Mouse (Mus musculus): ENCODE measurements around the gene Pou6f1.
"Not testable (repeated sequence)": the region's sequence is repeated elsewhere in the genome, so short reads cannot be mapped to it uniquely, and the experiment has no call there.

Gene Pou6f1

DNA sequence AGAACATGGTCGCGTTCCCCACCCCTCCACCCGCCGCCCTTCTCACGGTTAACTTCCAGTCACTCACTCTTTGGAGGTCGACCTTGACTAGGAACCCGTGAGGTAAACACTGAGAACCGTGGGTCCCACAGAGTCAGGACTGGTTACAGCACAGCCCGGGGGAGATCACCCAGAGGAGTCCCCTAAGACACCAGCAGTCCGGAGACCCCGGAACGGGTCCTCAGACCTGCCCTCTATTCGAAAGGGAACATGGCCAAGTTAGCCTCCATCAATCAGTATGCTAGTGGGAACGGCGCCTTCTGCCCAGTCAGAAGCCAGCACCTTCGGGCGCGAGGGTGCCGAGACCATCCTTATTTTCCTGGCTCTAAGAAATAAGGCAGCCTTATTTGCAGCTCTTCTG lies 16.4 kb upstream of the Pou6f1 start:
- no peak for DNase-seq

DNA sequence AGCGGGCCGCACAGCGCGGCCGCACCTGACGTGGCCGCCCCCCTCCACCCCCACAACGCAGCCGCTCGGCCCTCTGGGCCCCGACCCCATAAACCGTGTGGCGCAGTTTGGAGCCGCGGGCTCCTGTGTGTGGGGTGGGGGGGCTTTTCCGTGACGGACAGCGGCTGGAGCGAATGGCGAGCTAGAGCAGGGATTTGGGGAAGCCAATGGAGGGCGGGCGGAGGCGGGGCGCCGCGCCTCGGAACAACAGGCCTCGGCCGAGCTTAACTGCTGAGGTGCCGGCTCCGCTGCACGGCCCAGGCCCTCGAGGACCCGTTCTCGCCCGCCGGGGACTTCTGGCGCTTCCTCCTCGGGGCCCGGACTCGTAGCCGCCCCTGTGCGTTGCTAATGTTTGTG lies 16.0 kb upstream of the Pou6f1 start:
- peak; percentile 87 to 89 for DNase-seq

DNA sequence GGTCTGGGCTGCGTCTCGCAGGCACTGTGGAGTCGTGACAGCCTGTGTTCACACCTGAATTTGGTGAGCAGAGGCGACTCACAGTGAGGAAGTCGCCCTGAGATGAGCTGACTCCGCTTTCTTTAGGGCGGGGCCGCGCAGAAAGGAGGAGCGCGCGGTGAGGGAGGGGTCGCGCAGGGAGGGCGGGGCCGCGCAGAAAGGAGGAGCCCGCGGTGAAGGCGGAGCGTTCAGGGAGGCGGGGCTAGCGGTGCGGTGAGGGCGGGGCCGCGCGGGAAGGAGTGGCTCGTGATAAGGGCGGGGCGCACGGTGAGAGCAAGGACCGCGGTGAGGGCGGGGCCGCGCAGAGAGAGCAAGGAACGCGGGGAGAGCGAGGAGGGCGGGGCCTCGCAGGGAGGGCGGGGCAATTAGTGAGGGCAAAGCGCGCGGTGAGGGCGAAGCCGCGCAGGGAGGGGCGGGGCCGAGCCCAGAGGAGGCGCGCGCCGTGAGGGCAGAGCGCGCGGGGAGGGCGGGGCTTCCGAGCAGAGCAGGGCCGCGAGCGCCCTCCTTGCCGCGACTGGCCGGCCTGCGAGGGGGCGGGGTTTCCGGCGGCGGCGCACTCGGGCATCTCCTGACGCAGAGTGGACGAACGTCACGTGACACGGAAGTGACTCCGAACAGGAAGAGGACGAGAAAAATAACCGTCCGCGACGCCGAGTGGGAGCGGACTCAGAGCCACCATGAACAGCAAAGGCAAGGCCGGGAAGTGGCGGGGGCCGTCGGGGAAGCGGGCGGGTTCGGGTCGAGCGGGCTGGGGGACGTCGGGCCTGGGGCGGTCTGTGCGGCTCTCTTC lies 15.4 kb upstream of the Pou6f1 start, which contains the start of gene Dazap2:
Gene Dazap2 (plus strand): TSS at position 354 of the 829 bp plus-strand sequence.
- DNase-seq, result peak; percentile 97 to 98

DNA sequence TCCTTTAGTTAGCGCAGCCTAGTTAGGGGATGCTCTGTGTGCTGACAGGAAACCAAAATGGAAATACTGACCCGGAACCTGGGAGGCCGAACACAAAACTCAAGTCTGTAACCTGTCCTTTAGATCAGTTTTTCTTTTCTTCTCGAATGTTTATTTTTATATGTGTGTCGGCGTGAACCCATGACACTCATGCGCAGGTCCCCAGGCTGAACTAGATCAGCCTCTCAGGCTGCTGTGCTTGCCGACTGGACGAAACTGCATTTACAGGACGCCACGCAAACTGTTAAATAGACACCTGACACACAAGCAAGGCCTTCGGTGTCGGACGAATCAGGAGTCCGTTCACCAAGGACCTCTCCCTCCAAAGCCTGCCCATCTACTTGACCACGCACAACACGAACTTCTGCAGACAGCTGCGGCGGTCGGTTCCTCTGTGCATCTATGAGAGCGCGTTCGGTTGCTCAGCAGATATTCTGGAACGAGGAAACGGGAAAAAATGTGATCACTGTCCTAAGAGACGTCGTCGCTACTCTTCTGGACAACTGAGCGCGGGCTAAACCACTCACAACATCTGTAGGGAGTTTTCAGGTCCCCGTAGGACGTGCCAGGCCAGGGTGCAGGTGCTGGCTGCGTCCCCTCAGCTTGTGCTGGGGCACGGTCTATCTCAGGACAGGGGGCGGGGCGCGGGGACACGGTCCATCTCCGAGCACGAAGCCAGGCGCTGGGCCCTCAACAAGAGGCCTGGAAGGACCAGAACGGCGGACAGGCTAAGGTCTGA lies 14.6 kb upstream of the Pou6f1 start:
- DNase-seq, result no peak

DNA sequence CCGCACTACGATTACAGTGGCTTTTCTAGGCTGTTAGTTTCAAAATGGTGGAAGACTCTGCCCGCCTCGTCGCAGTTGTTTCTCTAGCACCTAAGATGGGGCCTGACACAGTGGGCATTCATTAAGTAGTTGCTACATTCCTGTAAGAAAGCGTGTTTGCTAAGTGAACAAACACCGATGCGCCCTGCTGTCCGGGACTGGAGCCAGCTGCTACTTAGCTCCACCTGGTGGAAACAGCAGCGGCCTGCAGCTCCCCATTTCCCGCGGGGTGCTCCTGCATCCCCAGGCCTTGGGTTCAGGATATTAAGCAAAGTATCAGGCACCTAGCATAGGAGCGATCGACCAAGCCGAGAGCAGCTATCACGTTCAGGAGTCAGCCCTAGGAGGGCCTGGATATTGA lies 13.8 kb upstream of the Pou6f1 start:
- DNase-seq, result peak; percentile 83 to 87

DNA sequence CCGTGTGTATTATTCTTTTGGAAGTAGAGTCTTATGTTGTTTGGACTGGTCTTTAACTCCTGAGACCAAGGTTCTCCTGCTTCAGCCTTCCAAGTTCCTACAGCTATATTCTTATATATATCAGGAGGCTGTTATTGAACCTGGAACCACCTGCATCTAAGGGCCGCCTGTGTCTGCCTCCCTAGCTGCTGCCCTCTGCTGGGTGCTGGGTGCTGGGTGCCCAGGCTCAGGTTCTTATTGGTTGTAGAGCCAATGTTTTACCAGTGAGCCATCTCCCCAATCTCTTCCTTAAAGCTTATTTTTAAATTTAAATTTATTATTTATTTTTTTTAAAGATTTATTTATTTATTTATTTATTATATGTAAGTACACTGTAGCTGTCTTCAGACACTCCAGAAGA lies 12.6 kb upstream of the Pou6f1 start:
- no peak for DNase-seq

DNA sequence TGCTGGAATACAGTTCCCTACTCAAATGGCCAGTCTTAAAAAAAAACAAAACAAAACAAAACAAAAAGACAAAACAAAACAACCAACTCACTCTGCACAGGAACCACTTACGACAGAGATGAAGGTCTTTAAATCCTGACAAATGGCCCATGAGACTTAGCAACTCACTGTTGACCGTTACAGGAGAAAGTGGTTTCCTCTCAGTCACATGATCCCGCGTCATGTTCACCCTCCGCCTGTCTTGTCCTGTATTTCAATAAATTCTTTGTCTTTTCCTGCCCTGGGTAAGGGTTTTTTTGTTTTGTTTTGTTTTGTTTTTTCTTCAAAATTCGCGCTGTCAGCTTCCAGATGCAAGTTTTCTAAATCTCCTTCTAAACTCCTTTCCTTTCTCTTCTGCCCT lies 12.2 kb upstream of the Pou6f1 start:
- no peak for DNase-seq

DNA sequence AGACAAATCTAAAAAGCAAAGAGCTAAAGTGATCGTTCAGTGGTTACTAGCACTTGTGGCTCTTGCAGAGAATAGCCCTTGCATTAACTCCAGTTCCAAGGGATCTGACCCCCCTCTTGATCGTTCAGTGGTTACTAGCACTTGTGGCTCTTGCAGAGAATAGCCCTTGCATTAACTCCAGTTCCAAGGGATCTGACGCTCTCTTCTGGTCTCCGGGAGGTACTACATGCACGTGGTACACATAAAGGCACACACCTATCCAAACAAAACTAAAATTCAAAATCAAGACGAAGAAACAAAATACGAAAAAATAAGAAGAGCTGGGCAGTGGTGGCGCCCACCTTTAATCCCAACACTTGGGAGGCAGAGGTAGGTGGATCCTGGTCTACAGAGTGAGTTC lies 6.9 kb upstream of the Pou6f1 start:
- DNase-seq, result not testable (repeated sequence)

DNA sequence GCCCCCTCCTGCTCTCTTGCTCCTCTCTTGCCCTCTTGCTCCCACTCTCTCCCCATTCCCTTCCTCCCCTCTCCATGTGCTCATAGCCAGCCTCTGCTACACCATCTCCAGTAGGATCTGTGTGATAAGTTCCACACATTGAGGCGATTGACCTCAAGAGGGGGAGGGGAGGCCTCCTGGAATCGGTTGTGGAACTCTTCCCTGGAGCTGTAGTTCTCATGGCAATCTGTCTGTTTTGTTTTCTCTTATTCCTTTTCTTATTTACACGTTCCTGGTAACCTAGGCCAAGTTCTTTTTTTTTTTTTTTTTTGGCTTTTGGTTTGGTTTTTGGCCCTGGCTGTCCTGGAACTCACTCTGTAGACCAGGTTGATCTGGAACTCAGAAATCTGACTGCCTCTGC lies 1.9 kb upstream of the Pou6f1 start:
- DNase-seq, result no peak

DNA sequence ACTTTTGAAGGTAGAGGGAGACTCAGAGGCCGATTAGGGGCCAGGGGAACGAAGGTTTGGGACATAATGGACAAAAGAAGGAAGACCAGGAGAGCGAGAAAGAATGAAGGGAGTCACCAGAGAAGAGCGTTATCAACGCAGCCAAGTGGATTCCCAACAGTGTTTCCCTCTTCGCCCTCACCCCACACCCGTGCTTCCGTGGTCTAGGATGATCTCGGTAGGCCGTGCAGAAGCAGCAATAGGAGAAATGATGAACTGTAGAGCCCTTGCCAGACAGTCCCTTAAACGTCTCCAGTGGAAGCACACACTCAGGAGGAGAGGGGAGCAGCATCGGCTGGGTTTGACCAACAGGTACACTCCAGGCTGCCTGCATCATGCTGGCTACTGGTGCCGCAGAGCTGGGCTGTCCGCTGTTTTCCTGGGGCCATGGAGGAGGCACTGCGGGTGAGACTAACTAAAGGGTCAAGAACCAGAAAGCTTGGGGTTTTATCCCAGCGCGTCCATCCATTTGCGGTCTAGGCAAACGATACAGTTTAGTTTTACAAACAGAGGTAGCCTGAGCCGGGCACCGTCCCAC lies 1.0 kb upstream of the Pou6f1 start:
- DNase-seq, result no peak

DNA sequence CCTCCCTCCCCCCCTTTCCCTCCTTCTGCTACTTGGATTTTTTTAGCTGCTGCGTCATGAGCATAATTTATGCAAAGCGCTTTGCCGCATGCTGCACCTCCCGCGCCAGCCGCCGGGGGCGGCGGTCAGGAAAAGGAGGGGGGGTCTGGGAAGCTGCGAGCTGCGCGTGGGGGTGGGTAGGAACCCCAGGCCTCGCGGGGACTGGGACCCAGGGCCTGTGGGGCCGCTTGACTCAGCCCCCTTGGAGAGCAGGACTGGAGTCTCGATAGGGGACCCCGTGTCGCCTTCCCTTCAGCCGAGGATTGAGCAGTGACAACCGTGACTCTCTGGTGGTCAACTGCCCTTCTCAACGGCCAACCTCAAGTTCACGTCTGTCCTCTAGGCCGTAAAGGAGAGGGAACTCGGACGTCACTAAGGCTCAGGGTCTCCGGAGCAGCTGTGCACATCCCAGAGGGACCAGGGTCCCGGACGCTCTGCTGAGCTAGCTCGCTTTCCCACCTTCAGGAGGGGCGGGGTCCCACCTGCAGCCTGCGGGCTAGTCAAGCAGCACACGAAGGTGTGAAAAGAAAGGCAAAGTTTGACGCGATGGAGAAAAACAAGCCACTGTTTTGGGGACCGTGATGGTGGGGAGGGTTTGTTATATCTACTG lies 387 bp upstream of the Pou6f1 start:
- DNase-seq, result peak in 1 of 2 experiments; percentile 72

DNA sequence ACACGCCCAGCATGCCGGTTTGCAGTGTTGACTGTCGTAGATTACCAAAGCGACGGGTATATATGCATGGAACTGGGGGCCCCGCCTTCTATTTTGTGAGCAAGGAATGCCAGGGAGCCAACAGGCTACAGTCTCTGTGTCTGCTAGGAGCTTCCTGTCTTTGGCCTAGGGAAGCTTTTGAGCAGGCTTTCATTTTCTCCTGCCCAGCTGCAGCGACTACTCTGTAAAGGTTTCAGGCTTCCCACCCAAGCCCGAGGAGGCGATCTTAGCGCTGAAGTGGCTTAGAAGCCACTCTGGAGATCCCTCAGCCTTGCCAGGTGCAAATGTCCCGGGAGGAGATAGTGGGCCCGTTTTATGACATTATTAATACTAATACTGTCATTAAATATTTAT lies 905 bp downstream of the Pou6f1 start:
- peak; percentile 37 to 42 for DNase-seq

DNA sequence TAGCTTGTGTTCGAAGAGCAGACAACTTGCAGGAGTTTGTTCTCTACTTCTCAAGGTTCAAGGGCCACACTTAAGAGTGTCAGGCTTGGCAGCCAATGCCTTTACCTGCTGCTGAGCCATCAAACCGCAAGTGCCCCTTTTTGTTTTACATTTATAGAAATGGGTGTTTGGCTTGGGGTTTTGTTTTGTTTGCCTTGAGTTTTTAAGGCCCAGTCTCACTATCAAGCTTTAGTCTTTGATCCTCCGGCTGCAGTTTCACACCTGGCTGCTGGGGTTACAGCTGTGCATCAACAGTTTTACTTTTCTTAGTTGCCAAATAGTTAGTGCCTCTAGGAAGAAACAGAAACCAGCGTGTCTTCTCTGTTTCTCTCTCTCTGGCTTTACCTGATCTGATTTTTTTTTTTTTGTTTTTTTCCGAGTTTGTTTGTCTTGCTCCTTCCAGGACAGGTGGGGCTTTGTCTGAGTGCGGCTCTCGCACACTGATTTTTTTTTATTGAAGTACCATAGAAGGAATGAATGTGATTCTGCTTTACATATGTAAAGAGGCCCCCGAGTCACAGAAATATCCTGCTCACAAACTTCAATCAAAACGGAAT lies 1.4 kb downstream of the Pou6f1 start:
- no peak for DNase-seq

DNA sequence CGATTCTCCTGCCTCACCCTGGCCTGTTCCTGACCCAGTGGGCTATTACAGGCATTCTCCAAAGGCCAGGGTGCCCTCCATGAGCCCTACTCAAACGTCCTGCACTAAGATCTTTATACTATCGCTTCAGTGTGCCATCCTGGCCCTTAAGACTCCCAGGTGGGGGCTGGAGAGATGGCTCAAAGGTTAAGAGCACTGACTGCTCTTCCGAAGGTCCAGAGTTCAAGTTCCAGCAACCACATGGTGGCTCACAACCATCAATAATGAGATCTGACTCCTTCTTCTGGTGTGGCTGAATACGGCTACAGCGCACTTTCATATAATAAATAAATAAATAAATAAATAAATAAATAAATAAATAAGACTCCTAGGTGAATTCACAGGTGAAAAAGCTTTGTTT lies 7.0 kb downstream of the Pou6f1 start:
- DNase-seq, result no peak

DNA sequence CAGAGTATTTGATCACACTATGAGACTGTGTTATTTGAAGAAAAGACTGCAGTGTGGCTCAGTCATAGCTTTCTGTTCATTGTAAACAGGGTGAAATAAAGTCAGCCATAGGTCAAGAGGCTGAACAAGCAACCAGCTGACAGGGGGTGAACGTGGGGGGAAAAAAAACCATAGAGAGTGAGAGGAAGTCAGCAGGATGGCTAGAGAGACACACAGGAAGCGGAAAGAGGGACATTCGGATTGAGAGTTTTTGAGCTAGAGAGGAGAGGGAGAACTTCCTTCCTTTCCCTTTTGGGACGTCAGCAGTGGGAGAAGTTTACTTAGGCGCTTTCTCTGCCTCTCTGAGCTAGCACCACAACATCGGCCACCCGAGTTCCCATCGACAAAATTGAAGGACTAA lies 9.3 kb downstream of the Pou6f1 start:
- DNase-seq, result no peak

DNA sequence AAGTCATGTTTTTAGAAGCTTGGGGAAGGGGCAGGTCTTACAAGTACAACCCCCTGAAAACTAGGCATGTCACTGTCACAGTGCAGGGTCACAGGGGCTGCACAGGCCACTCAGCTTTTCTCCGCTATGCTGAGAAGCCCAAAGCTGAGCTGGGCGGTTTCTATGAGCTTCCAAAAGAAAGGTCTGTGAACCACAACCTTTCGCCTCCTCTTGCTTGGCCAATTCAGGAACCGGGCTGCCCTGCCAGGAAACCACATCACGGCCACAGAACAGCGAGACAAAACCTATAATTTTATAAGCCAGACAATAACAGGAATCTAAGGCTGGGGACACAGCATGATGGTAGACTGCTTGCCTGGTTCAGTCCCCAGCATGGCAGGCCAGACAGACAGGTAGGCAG lies 11.5 kb downstream of the Pou6f1 start:
- no peak for DNase-seq

DNA sequence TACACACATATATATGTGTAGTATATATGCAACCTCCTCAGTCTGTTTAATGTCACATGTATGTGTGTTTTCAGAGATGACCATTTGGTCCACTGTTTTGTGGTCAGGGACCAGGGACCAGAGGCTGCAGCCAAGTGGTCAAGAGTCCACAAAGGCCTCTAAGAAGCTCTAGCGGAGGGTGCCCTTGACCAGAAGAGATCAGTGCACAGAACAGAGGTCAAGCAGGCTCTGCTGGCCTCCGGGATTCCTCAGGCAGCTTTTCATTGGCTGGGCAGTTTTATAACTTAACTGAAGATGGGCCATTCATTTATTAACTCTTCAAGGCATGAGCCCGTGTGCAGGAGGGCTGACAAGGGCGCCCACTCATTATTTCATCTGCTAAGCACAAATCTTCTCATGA lies 12.6 kb downstream of the Pou6f1 start:
- DNase-seq, result no peak

DNA sequence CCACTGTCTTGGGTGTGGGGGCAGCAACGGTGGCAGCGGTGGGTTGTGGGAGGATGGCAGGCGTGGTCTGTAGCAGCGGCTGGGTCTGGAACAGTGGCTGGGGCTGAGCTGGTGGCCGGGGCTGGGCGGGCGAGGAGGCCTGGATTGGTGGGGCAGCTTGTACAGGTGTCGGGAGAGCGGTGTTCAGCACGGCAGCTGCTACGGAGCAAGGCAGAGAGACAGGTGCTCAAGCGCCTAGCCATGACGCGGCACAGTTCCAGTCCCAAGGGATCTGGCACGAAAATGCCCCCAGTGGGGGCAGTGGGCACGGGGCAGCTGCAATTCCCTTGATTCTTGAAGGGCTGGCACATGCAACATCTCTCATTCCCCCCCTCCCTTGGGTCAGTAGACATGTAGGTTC lies 13.9 kb downstream of the Pou6f1 start:
- DNase-seq, result no peak

DNA sequence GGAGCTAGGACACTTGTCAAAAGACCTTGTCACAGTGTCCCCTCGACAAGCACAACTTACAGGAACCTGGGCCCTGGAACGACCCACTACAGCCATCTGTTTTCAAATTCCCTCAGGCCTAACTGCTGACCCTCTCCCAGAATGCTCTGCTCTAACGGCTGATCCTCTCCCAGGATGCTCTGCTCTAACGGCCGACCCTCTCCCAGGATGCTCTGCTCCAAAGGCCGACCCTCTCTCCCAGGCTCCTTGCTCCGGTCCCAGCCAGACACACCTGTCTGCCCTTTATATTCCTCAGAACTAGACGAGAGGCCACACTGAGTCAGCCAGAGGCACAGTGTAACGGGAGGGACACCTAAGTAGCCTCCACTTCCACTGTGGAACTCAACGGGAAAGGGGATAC lies 19.7 kb downstream of the Pou6f1 start:
- no peak for DNase-seq

DNA sequence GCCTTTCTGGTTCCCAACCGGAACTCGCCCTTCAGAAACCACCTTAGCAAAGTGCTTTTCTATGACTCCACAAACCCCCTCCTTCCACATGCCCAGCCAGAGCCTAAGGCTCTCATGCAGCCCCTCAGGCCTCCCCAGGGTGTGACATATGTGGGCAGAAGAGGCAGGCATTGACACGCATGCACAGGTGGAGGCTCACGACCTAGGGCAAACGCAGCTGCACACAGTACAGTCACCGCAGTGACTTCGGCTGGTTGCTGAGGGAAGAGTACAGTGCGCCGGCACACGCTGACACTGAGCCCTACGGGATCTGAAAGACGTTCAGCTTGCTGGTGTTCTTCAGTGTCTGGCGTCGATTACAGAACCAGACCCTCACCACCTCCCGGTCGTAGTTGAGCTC lies 21.8 kb downstream of the Pou6f1 start:
- no peak for DNase-seq

DNA sequence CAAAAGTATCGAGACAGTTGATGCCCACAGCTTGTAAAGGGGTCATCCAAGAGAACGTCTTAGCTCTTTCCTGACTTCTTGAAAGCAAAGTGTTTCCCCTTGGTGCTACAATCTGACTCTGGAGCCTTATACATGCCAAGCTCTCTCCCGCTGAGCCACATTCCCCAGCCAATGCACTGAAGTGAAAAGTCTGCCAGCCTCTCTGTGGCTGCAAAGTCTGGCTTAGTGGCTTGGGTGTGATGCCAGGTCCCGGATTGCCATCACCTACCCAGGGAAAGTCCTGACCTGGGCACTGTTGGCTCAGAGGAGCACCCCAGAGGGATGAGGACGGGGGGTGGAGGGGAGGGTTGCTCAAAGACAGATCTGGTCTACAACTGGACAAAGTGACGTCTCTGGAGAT lies 23.0 kb downstream of the Pou6f1 start:
- no peak for DNase-seq

DNA sequence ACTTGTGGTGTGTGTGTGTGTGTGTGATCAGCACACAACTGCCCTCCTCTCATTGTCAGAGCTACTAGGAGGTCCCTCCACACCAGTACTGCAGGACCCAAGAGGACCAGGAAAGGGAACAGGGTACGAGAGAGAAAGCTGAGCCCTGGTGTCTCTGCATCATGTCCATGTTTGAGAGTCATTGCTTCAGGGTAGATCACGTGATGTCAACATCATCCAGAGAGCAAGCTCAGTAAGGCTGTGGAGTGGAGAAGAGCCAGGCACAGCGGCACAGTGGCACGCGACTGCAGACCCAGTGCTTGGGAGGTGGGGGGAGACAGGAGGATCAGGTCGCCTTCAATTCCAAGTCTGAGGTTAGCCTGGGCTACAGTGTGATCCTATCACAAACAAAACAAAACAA lies 23.4 kb downstream of the Pou6f1 start:
- DNase-seq, result no peak

DNA sequence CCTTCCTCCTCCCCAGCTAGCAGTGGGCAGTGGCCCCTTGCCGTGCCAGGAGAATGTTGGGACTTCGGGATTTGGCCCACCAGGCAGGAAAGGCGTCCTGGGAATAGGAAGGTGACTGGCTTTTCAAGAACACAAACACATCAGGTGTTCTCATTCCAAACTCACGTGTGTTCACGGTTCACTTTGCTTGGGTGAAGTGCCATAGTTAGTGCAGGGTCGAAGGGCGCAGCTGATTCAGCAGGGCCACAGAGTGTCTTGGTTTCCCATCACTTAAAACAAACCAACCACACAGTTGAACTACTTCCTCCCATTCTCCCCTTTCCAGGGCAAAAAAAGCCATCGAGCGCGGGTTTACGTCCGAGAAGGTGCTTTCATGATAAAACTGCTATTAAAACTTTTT lies 24.4 kb downstream of the Pou6f1 start:
- DNase-seq, result no peak
